Mouse (Mus musculus) forelimb bud, embryonic 11.5 days (tissue): Measurements from ENCODE around the gene Epx.
"Not testable (repeated sequence)": the region's sequence is repeated elsewhere in the genome, so short reads cannot be mapped to it uniquely, and the experiment has no call there.

Source experiments
- DNase-seq: peaks from one replicate; pipeline ENCODE4 v3.0.0-alpha.2; 2012; ENCODE audit warnings: low read depth, low spot score

The Epx gene

GRCm38 (mm10) chr11:87875436-87875835, at the start of gene Epx:
Gene Epx, minus strand, starts transcription at chr11:87875536.
- DNase-seq: no peak

GRCm38 (mm10) chr11:87920966-87921365, 45.6 kb upstream of the Epx start, which contains the start of gene Olfr464:
Gene Olfr464, minus strand, starts transcription at chr11:87920967.
- peak; percentile 77 for DNase-seq

GRCm38 (mm10) chr11:87920301-87920700, 45.0 kb upstream of the Epx start:
- DNase-seq: no peak

- DNase-seq: no peak
These were observed 40.7 kb upstream of the Epx start for GRCm38 (mm10) chr11:87916005-87916404.

- no peak for DNase-seq
These were observed 29.0 kb upstream of the Epx start for GRCm38 (mm10) chr11:87904331-87904730.

GRCm38 (mm10) chr11:87897287-87897686, 22.0 kb upstream of the Epx start, which contains the start of gene Olfr463:
Gene Olfr463, minus strand, starts transcription at chr11:87897387.
- DNase-seq: no peak

GRCm38 (mm10) chr11:87892168-87892567, 16.8 kb upstream of the Epx start, which contains the start of gene Olfr462:
Gene Olfr462, minus strand, starts transcription at chr11:87892268.
- DNase-seq: no peak

- no peak for DNase-seq
These were observed 9.5 kb upstream of the Epx start for GRCm38 (mm10) chr11:87884856-87885255.

GRCm38 (mm10) chr11:87883493-87883892, 8.2 kb upstream of the Epx start:
- DNase-seq: peak; percentile 31

GRCm38 (mm10) chr11:87881714-87882113, 6.4 kb upstream of the Epx start:
- DNase-seq: no peak

GRCm38 (mm10) chr11:87879826-87880225, 4.5 kb upstream of the Epx start:
- DNase-seq: no peak

GRCm38 (mm10) chr11:87871766-87872165, 3.6 kb downstream of the Epx start:
- DNase-seq: no peak

GRCm38 (mm10) chr11:87870096-87870495, 5.2 kb downstream of the Epx start:
- DNase-seq: no peak

GRCm38 (mm10) chr11:87866891-87867290, 8.4 kb downstream of the Epx start:
- DNase-seq: not testable (repeated sequence)

- no peak for DNase-seq
These were observed 12.5 kb downstream of the Epx start for GRCm38 (mm10) chr11:87862805-87863204.

GRCm38 (mm10) chr11:87860426-87860825, 14.9 kb downstream of the Epx start:
- no peak for DNase-seq

- no peak for DNase-seq
These were observed 16.1 kb downstream of the Epx start for GRCm38 (mm10) chr11:87859273-87859672.

- no peak for DNase-seq
These were observed 20.8 kb downstream of the Epx start for GRCm38 (mm10) chr11:87854550-87854949.

GRCm38 (mm10) chr11:87853597-87853954, 21.8 kb downstream of the Epx start:
- no peak for DNase-seq

- peak; percentile 93 for DNase-seq
These were observed 22.4 kb downstream of the Epx start, which contains the start of gene Mks1 for GRCm38 (mm10) chr11:87852690-87853596. Gene Mks1, plus strand, starts transcription at chr11:87853215.

GRCm38 (mm10) chr11:87847884-87848283, 27.5 kb downstream of the Epx start:
- DNase-seq: no peak

GRCm38 (mm10) chr11:87846968-87847600, 28.3 kb downstream of the Epx start:
- no peak for DNase-seq

- DNase-seq: no peak
These were observed 33.9 kb downstream of the Epx start for GRCm38 (mm10) chr11:87841436-87841835.
